Mouse (Mus musculus) lung, embryonic 16.5 days (tissue): ENCODE data around the gene Lhfpl4. TPM values are rescaled to one million over a fixed set of nuclear protein-coding genes. Genes with fewer than 3 reads are reported as not detected.

ENCODE experiments used
- ATAC-seq: fragments of 200-750 bp; cut with Nextera tagmentation; 2 replicates; pipeline ENCODE4 v1.8.0; 2017; ENCODE audit warnings: low read depth, mild to moderate bottlenecking, moderate library complexity
- H3K27ac ChIP-seq: fragments of 300-500 bp; sonication (generic); 2 replicates; pipeline ENCODE4 v1.5.1; 2014; ENCODE audit warnings: mild to moderate bottlenecking, control low read depth, low read length
- H3K27me3 ChIP-seq: fragments of 300-500 bp; sonication (generic); 2 replicates; pipeline ENCODE4 v1.6.1; 2014; ENCODE audit warnings: low read depth, low read length, mixed read lengths; ENCODE audit not compliant: control insufficient read depth, insufficient read depth
- H3K36me3 ChIP-seq: fragments of 300-500 bp; sonication (generic); 2 replicates; pipeline ENCODE4 v1.6.1; 2014; ENCODE audit warnings: low read length; ENCODE audit not compliant: control insufficient read depth, insufficient read depth
- H3K4me1 ChIP-seq: fragments of 300-500 bp; sonication (generic); replicated peaks from 2 replicates; pipeline ENCODE4 v1.6.1; 2014; ENCODE audit warnings: low read length, mixed read lengths; ENCODE audit not compliant: control insufficient read depth, insufficient read depth
- H3K4me2 ChIP-seq: fragments of 300-500 bp; sonication (generic); 2 replicates; pipeline ENCODE4 v1.6.1; 2014; ENCODE audit warnings: low read depth, low read length, control low read depth
- H3K4me3 ChIP-seq: fragments of 300-500 bp; sonication (generic); 2 replicates; pipeline ENCODE4 v1.5.1; 2014; ENCODE audit warnings: mild to moderate bottlenecking, low read length, control low read depth
- H3K9ac ChIP-seq: fragments of 300-500 bp; sonication (generic); 2 replicates; pipeline ENCODE4 v1.6.1; 2014; ENCODE audit warnings: low read length, control low read depth
- H3K9me3 ChIP-seq: fragments of 300-500 bp; sonication (generic); 2 replicates; pipeline ENCODE4 v1.6.1; 2016; ENCODE audit warnings: low read length; ENCODE audit not compliant: control insufficient read depth
- WGBS: fragments of 180-500 bp; shearing (Covaris S2); extraction: QIAGEN DNeasy Blood & Tissue Kit; methylation state at CpG from one replicate; pipeline ENCODE4 v1.1.7; 2014; 5-methylcytosine and 5-hydroxymethylcytosine counted together
- polyA plus RNA-seq: library from polyadenylated mRNA; unstranded; fragments of >200 nt; fragmentation: Nextera tagmentation; extraction: Ambion mirVana; gene quantifications from 2 replicates; pipeline ENCODE4 v1.2.1, GENCODE M21; 2015

The Lhfpl4 gene
- polyA plus RNA-seq, 1 experiment from 2014 or later: 0.89 TPM

DNA sequence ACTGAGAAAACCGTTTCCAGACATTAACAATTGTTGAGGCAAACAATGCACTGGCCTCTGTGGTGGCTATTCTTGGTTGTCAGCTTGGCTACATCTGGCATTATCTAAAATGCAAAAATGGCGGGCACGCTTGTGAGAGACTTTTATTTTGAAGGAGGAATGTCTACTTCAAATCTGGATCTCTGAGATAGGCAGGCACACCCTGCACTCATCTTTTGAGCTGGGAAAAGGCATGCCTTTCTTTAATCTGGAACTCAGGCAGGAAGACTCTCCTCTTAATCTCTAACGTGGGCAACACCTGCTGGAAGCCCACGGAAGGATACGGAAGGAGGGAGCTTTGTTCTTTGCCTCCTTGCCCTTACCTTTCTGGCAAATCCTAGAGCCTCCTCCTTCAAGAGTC is 40.3 kb downstream of the Lhfpl4 start:
- 82% methylated on average over 6 of the region's 6 CpGs for WGBS
- peaks cover 53% of the 10 kb centered on the region for H3K36me3 ChIP-seq
- H3K4me1 ChIP-seq: no peaks in the 10 kb centered on the region
- ATAC-seq: no peak
- no peak overlapping the region for H3K27ac ChIP-seq
- H3K9ac ChIP-seq: no peak overlapping the region
- no peaks in the 10 kb centered on the region for H3K27me3 ChIP-seq
- H3K4me2 ChIP-seq: no peak overlapping the region
- no peaks in the 10 kb centered on the region for H3K9me3 ChIP-seq
- H3K4me3 ChIP-seq: no peak overlapping the region

DNA sequence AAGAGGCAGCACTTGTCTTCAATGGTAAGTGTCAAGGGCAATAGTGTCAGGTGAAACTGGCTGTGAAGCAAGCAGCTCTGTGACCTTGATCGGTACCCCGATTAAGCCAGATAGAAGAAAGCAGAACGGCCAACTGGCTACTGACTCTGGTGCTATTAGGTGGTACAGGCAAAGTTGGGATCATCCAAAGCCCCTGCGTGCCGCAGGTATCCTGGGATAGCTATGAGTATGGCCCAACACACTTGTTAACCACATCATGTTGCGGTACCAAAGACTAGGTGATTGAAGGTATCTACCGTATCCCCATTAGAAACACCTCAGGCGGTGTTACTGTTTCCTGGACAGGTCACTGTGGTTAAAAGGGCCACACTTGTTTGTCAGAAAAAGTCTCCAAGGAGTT is 41.1 kb downstream of the Lhfpl4 start:
- H3K27me3 ChIP-seq: no peaks in the 10 kb centered on the region
- peaks cover 60% of the 10 kb centered on the region for H3K36me3 ChIP-seq
- H3K9me3 ChIP-seq: no peaks in the 10 kb centered on the region
- no peak overlapping the region for H3K9ac ChIP-seq
- no peak overlapping the region for H3K4me2 ChIP-seq
- no peak overlapping the region for H3K27ac ChIP-seq
- no peak overlapping the region for H3K4me3 ChIP-seq
- 99% methylated on average over 8 of the region's 8 CpGs for WGBS
- no peaks in the 10 kb centered on the region for H3K4me1 ChIP-seq
- ATAC-seq: no peak

DNA sequence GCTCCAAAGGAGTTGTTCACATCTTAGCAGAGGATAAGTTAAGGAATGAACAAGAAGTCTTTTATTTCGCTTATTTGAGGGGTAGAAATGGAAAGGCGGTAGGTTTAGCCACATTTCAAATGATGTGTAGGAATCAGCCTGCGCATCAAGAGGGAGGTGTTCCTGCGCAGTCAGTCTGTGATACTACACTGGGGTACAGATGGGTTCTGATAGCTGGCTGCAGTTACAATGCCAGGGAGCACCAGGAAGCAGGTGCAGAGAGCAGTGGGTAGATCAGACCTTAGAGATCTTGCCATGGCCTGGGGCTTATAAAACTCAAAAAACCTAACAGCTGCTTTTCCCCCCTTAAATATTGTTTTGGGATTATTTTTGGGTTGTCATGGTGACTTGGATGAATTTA is 49.9 kb downstream of the Lhfpl4 start:
- Histone ChIP-seq H3K4me2 (no peak overlapping the region), H3K9ac (no peak overlapping the region), H3K27ac (no peak overlapping the region), H3K36me3 (peaks cover 56% of the 10 kb centered on the region), H3K9me3 (no peaks in the 10 kb centered on the region), H3K27me3 (no peaks in the 10 kb centered on the region), H3K4me1 (no peaks in the 10 kb centered on the region), H3K4me3 (no peak overlapping the region)
- no peak for ATAC-seq
- 95% methylated on average over 4 of the region's 4 CpGs for WGBS

DNA sequence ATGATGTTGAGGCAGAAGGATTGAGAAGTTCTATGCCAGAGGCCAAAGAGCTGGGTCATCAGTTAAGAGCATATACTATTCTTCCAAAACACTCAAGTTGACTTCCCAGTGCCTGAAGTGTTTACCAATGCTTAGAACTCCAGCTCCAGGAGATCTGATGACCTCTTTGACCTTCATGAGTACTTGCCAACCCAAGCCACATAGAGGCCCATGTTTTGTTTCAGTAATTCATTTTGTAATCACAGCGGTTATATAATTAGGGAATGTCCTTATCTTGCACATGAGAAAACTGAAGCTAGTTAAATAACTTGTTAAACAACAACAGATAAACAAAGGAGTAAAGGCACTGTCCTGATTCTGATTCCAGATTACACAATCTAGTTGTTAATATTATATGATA is 50.4 kb downstream of the Lhfpl4 start:
- no peak overlapping the region for H3K27ac ChIP-seq
- no peak overlapping the region for H3K9ac ChIP-seq
- no peaks in the 10 kb centered on the region for H3K9me3 ChIP-seq
- no peaks in the 10 kb centered on the region for H3K27me3 ChIP-seq
- H3K4me1 ChIP-seq: no peaks in the 10 kb centered on the region
- H3K4me3 ChIP-seq: no peak overlapping the region
- ATAC-seq: no peak
- no peak overlapping the region for H3K4me2 ChIP-seq
- H3K36me3 ChIP-seq: peaks cover 52% of the 10 kb centered on the region
- WGBS: 87% methylated on average over 1 of the region's 1 CpGs

DNA sequence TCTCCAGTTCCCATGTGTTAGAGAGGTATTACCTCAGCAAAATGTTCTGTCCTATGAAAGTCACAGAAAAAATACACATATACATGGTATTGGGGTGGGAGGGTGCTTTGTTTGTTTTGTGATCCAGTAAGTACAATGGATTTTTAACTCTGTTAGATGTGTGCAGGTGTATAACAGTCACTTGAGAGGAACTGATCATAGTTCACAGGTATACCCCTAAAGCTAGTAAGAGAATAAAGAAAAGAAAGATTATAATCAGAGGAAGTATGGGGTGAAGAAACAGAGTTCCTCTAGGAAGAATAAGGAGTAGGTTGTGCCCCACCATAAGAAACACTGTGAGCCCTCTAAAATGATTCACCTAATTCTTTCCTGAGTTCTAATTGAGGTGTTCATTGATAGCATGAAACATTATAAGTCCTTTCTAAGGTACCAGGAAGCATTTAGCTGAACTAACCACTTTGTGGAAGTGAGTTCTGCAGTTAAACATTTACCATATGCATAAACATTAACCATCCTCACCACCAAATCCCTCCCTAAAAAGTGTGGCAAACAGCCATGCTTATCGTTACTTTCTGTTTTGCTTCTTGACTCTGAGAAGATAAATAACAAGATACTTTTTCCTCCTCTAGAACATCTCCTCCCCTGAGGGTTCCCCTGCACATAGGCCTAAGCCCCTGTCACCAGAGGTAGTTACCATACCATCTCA is 53.6 kb downstream of the Lhfpl4 start:
- ATAC-seq: no peak
- H3K4me1 ChIP-seq: no peaks in the 10 kb centered on the region
- peaks cover 41% of the 10 kb centered on the region for H3K36me3 ChIP-seq
- no peak overlapping the region for H3K4me3 ChIP-seq
- no peak overlapping the region for H3K27ac ChIP-seq
- no peak overlapping the region for H3K9ac ChIP-seq
- H3K9me3 ChIP-seq: no peaks in the 10 kb centered on the region
- H3K4me2 ChIP-seq: no peak overlapping the region
- H3K27me3 ChIP-seq: no peaks in the 10 kb centered on the region
- 36% methylated on average over 1 of the region's 1 CpGs for WGBS

DNA sequence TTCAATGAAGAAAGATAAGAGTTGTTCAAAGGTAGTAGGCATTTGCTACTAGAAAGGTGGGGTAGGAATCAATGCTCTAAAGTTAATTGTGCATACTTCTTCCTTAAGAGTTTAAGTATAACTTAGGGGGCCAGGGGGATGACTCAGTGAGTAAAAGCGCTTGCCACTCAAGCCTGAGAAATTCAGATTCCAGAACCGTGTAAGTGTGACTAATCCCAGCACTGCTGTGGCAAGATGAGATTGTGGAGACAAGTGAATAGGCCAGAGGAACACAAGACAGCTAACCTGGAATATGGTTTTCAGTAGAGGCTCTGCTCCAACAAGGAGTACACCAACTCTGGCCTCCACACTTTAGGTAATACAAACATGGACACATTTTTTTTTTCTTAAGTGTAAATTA is 61.8 kb downstream of the Lhfpl4 start:
- H3K27me3 ChIP-seq: no peaks in the 10 kb centered on the region
- no peaks in the 10 kb centered on the region for H3K9me3 ChIP-seq
- no peak overlapping the region for H3K27ac ChIP-seq
- H3K4me2 ChIP-seq: no peak overlapping the region
- 79% methylated on average over 2 of the region's 2 CpGs for WGBS
- H3K4me1 ChIP-seq: no peaks in the 10 kb centered on the region
- no peak overlapping the region for H3K9ac ChIP-seq
- H3K4me3 ChIP-seq: no peak overlapping the region
- H3K36me3 ChIP-seq: peaks cover 33% of the 10 kb centered on the region
- no peak for ATAC-seq

DNA sequence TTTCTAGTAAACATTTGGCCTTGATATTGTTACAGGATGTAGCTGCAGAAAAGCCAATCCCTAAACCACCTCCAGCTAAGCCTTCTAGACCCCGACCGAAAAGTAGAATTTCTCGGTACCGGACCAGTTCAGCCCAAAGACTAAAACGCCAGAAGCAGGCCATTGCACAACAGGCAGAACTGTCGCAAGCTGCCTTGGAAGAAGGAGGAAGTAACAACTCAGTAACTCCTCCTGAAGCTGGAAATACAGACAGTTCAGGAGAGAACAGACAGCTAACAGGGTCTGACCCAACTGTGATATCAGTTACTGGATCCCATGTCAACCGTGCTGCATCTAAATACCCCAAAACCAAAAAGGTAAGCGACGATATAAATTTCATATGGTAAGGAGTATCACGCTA is 74.4 kb downstream of the Lhfpl4 start:
- no peaks in the 10 kb centered on the region for H3K27me3 ChIP-seq
- no peak for ATAC-seq
- H3K27ac ChIP-seq: no peak overlapping the region
- H3K4me3 ChIP-seq: no peak overlapping the region
- H3K9ac ChIP-seq: no peak overlapping the region
- H3K9me3 ChIP-seq: no peaks in the 10 kb centered on the region
- H3K4me1 ChIP-seq: no peaks in the 10 kb centered on the region
- WGBS: 90% methylated on average over 10 of the region's 10 CpGs
- H3K36me3 ChIP-seq: peaks cover 54% of the 10 kb centered on the region
- H3K4me2 ChIP-seq: no peak overlapping the region

Other genes starting within 250 kb of the Lhfpl4 start
- 2.2 and 3.3 TPM in 2 replicates for gene Srgap3, start 248.1 kb downstream of the Lhfpl4 start, polyA plus RNA-seq
- 43.7 TPM in 2 replicates for gene Thumpd3, start 149.2 kb downstream of the Lhfpl4 start, polyA plus RNA-seq
- gene Setd5, start 118.0 kb downstream of the Lhfpl4 start, polyA plus RNA-seq: 72.1 and 75.6 TPM in 2 replicates
- 35.4 and 36.5 TPM in 2 replicates for gene Mtmr14, start 42.5 kb upstream of the Lhfpl4 start, polyA plus RNA-seq
- 0.10 TPM in 1 of 2 replicates, not detected in the other for gene Cpne9, start 86.9 kb upstream of the Lhfpl4 start, polyA plus RNA-seq
- gene Brpf1, start 111.8 kb upstream of the Lhfpl4 start, polyA plus RNA-seq: 16.6 and 19.1 TPM in 2 replicates
- gene Ogg1, start 131.6 kb upstream of the Lhfpl4 start, polyA plus RNA-seq: 16.1 and 17.6 TPM in 2 replicates
- 105 and 109 TPM in 2 replicates for gene Camk1, start 148.6 kb upstream of the Lhfpl4 start, polyA plus RNA-seq
- gene Tada3, start 182.5 kb upstream of the Lhfpl4 start, polyA plus RNA-seq: 52.6 and 54.3 TPM in 2 replicates
- 384 and 398 TPM in 2 replicates for gene Arpc4, start 182.7 kb upstream of the Lhfpl4 start, polyA plus RNA-seq
- 4.8 and 7.3 TPM in 2 replicates for gene Ttll3, start 193.9 kb upstream of the Lhfpl4 start, polyA plus RNA-seq
- gene Rpusd3, start 224.0 kb upstream of the Lhfpl4 start, polyA plus RNA-seq: 18.0 and 21.5 TPM in 2 replicates
- gene Cidec, start 240.4 kb upstream of the Lhfpl4 start, polyA plus RNA-seq: 0.49 TPM in 1 of 2 replicates, not detected in the other
- 72.7 and 74.0 TPM in 2 replicates for gene Jagn1, start 247.2 kb upstream of the Lhfpl4 start, polyA plus RNA-seq